Mouse (Mus musculus) lung, postnatal 25 days (tissue): ENCODE data around the gene Dtl.

ENCODE experiments used
- DNase-seq: peaks from one replicate; pipeline ENCODE4 v3.0.0; 2022; ENCODE audit warnings: low spot score

Dtl gene

DNA sequence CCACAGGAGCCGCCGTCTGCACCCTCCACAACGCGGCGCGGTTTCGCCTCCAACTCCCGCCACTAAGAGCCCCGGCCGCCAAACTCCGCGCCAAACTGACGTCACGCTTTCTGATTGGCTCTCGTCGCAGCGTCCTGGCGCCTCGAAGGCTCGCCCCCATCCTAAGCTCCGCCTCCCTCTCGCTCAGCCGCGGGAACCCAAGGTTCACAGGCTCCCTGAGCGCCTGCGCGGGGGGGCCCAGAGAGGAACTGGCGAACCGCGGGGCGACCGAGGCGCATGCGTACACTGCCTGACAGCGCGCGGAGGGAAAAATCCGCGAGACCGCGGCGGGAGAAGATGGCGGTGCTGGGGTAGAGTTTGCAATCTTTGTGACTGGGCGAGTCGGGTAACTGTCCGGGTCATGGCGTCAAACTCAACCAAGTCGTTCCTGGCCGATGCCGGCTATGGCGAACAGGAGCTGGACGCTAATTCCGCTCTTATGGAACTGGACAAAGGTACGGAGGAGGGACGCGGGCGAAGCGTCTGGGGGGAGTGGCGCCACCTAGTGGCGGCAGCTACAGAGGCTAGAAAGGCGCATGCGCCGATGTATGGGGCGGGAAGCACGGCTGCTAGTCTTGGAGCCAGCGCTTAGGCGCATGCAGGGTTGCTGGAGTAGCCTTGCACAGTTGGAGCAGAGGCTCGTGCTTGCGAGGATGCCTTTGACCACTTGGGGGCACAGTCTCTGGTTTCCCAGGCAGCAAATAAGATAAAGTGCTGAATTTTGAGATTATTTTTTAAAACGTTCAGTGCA, at the start of gene Dtl, which contains the start of gene Ints7:
Gene Dtl (minus strand): TSS at position 87 of the 790 bp plus-strand sequence.
Gene Ints7 (plus strand): TSS at position 179 of the 790 bp plus-strand sequence.
- DNase-seq, result peak; percentile 100

DNA sequence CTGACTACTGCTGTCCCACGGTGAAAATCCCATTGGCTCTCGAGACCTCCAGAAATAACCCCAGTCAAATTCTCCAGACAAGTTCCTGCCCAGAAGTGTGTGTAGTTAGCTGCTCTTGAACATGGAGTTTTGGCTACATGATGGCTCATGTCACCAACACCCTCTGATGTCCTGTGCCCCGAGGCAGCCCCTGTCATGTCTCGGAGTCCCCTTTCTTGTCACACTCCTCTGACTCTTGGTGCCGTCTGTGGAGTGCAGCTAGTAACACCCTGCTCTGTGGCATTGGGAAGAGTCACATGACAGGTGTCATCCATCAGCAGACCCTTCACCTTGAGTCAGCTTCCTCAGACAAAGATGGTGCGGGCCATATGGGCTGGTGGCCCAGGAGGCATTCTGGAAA, 49.7 kb upstream of the Dtl start:
- DNase-seq, result no peak

- no peak for DNase-seq
Measured at GRCm38 (mm10) chr1:191624492-191624891, 49.1 kb upstream of the Dtl start.

DNA sequence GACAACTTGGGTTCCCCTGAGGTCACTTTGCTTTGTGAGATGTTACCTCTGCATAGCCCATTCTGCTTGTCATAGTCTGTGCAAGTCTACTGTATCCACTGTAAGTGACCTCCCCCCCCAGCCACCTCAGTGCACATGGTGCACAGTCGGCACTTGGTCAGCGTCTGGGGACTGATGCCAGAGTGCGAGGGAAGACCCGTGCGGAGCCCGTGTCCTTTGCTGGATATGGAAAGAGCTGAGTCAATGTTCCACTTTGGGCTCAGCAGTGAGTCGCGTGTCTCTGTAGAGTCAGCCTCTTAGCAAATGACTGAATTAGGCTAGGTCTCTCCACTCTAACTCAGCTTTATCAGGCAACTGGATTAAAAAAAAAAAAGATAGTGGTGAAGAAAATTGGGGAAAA, 47.5 kb upstream of the Dtl start:
- no peak for DNase-seq

GRCm38 (mm10) chr1:191621096-191621495, 45.8 kb upstream of the Dtl start:
- no peak for DNase-seq

DNA sequence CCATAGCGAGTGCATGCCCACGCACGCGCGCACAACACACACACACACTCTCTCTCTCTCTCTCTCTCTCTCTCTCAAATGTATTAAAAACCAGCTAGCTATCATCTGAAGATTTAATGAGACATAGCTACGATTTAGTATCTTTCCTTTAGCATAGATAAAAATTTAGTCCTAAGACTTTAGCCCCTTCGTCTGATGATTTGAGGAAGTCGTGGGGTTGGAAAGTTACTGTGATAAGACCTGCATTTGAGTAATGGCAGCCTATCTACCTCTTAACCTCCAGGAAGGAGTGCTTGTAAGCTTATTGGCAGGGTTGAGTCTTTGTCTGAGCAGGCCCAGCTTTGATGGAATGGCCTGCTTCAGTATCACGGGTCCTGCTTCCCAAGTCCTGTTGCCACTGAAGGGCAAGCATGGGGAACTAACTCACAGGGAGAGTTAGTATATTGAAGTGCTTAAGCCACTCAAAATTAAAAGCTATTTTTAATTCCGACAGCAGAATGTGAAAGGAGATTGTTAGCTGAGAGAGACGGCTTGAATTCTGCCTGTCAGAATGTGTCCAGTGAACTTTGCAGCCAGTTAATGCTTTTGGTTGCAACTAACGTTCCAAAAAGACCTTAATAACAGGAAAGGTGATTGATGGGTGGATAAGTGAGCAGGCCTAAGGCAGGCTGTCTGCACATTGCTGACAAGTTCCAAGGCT, 42.9 kb upstream of the Dtl start:
- no peak for DNase-seq

DNA sequence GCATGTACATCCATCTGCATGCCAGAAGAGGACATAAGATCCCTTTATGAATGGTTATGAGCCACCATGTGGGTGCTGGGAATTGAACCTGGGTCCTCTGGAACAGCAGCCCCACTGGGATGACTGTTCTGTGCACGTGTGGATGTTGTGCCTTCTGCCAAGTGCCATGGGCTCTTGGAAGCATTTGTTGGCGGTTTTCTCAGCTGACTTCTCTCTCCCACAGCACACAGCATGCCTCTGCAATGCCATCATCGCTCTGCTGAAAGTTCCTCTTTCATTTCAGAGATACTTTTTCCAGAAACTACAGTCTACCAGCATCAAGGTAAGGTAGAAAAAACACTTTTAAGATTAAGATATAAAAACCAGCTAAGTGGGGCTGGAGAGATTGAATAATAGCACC, 42.2 kb upstream of the Dtl start:
- DNase-seq, result no peak

GRCm38 (mm10) chr1:191616245-191616644, 40.9 kb upstream of the Dtl start:
- no peak for DNase-seq

DNA sequence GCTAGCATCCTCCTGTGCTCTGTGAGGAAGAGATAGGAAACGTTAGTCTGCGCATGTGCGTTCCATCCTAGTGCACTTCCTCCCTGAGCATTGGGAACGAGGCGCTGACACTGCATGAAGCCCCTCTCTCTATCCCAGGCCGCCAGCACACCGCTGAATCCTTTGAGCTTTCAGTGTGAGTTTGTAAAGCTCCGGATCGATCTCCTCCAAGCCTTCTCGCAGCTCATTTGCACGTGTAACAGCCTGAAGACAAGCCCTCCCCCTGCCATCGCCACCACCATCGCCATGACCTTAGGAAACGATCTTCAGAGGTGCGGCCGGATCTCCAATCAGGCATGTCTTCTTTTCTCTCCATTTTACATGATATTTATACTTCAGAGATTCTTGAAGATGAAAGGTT, 37.5 kb upstream of the Dtl start:
- no peak for DNase-seq

DNA sequence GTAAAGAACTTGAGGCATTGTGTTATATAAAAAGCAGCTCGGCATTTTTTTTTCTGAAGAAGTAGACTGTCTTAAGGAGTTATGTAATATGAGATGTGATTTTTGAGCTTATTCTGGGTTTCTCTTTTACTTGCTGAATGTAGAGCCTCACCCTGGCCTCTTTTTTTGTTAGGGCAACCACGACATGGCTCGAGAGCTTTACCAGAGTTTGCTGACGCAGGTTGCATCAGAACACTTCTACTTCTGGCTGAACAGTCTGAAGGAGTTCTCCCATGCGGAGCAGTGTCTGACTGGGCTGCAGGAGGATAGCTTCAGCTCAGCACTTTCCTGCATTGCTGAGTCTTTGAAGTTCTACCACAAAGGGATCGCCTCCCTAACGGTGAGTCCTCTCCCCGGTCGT, 36.3 kb upstream of the Dtl start:
- no peak for DNase-seq

DNA sequence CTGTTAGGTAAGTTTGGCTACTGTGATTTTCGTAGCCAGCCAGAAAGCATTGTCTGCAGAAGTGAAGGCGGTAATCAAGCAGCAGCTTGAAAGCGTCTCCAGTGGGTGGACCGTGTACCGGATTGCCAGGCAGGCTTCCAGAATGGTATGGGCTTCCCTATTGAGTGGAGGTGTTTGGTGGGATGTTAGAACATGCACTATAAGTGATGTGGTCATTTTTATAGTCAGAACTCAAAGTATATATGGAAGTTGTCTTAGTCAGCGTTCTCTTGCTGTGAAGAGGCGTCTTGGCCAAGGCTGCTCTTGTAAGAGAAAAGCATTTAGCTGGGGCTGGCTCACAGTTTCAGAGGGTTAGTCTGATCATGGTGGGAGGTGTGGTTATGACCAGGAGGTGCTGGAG, 35.0 kb upstream of the Dtl start:
- no peak for DNase-seq

DNA sequence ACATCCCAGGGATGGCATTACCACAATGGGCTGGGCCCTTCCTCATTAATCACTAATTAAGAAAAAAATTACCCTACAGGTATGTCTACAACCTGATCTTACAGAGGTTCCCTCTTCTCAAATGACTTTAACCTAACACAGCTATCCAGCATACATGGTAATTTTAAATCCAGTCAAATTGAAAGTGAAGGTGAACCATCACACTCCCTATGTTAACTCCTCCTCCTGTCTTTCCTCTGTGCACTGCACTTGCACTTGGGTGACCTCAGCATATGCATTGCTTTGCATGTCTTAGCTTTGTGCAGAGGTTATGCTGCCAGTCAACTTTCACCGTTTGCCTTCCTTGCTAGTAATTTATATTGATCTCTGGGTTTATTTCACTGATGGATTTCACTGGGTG, 34.2 kb upstream of the Dtl start:
- DNase-seq, result no peak

DNA sequence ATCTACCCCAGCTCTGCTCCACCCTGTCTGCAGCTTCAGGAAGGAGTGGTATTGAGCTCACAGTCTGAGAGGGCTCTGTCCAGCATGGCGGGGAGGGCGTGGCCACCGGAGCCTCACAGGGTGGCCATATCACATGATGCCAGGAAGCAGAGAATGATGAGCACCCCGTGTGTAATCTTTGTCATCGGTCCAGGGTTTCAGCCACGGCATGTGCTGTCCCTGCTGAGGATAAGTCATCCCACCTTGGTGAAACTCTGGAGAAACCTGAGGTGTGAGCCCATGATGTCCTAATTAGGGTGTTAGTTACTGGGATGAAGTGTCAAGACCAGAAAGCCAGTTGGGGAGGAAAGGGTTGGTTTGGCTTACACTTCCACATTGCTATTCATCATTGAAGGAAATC, 33.7 kb upstream of the Dtl start:
- DNase-seq, result no peak

- DNase-seq, result no peak
Measured at GRCm38 (mm10) chr1:191604690-191605089, 29.3 kb upstream of the Dtl start.

- peak; percentile 21 for DNase-seq
Measured at GRCm38 (mm10) chr1:191599210-191599609, 23.9 kb upstream of the Dtl start.

GRCm38 (mm10) chr1:191596076-191596475, 20.7 kb upstream of the Dtl start:
- DNase-seq, result no peak

DNA sequence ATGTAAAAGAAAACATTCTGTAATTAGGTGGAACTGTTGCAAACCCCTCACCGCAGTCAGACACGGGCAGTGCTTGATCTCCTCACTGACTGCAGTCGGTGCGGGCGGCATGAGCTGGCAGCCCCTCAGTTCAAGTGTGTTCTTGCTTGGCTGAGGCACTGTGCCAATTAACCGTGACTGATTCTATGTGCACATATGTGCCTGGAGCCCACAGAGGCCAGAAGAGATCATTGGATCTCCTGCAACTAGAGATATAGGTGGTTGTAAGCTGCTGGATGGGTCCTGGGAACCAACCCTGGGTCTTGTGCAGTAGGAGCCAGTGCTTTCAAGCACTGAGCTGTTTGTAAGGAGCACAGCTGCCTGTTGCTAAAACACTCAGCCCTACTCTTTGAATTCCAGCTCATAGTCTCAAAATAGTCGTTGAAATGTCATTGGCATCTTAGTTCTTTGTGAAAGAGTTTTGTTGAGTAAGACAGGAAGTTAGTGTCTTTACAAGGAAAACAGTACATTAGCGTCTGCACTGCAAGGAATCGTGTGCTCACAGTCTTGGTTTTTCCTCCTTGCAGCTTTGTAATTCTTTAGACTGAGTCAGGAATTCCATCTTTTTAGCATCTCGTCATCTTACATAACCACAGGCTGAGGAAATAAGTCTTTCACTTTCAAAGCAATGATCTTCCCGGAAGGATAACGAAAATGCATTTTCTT, 16.8 kb upstream of the Dtl start:
- DNase-seq, result no peak

- no peak for DNase-seq
Measured at GRCm38 (mm10) chr1:191588749-191589148, 13.4 kb upstream of the Dtl start.

DNA sequence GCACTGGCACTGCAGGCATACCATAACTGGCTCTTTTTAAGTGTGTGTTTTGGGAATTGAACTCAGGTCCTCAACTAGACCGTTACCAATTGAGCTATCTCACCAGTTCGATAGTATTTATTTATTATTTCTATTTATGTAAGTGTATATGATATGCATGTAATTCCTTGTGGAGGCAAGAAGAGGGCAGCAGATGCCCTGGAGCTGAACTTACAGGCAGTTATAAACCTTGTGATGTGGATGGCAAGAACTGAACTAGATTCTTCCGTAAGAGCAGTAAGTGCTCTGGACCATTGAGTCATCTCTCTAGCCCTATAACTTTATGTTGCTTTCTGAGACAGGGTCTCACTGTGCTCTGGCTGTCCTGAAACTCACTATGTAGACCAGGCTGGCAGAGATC, 11.7 kb upstream of the Dtl start:
- no peak for DNase-seq

DNA sequence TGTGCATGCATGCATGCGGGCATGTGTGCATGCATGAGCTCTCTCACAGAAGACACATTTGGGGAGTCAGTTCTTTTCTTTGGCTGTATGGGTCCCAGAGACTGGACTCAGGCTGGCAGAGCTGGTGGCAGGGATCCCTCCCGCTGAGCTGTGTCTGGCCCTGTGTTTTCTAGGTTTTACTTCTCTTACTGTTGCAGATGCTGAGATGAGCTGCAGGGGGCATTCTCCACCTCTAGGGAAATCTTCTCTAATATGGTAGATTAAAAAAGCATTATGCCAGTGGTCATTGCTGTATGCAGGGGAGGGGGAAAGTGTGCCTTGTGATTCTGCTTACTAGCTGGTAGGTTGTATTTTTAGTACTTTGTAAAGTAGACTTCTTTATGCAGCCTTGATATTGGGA, 10.4 kb upstream of the Dtl start:
- DNase-seq, result no peak

DNA sequence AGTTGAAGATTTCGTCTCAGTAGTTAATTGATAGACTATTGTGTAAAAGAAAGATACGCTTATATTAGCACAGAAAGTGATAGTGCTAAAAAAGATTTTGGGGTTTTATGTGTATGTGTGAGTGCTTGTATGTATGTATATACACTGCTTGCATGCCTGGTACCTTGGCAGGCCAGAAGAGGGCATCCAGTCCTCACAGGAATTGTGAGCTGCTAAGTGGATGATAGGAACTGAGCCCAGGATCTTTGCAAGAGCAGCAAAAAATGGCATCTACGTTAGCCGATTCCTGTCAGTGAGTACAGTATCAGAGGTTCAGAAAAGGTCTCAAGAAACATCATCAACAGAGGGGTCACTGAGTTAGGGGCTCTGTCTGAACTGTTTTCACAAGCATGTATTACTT, 9.1 kb upstream of the Dtl start:
- DNase-seq, result no peak

DNA sequence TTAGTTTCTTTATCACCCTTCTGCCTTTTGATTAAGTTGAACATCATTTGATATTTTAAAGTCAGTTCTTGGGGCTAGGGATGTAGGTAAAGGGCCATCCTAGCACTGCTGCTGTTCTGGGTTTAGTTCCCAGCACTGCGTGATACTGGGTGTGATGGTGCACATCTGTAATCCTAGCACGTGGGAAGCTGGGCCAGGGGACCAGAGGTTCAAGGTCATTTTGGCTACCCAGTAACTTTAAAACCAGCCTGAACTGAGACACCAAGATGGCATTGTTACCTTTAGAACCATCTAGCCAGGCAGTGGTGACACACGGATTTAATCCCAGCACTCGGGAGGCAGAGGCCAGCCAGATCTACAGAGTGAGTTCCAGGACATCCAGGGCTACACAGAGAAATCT, 8.5 kb upstream of the Dtl start:
- DNase-seq, result no peak

DNA sequence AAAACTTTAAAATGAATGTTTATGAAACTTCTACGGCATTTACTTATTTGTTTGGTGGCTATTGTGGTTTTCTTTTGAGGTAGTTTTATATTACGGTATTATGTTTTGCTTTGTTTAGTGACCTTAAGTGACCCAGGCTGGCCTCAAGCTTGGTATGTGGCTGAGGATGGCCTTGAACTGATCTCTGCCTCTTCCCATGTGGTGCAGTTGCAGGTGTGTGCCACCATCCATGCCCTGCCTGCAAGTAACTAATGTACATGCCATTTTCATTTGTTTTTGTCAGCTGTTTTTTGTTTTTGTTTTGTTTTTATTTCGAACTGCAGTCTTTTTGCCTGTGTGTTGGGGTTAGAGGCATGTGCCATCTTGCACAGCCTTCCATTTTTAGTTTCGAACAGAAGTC, 6.3 kb upstream of the Dtl start:
- no peak for DNase-seq
